Mouse (Mus musculus): ENCODE measurements around the gene Psmb3. TPM values are rescaled to one million over a fixed set of nuclear protein-coding genes. Genes with fewer than 3 reads are reported as not detected.
"Not testable (repeated sequence)": the region's sequence is repeated elsewhere in the genome, so short reads cannot be mapped to it uniquely, and the experiment has no call there.

Gene Psmb3
- polyA plus RNA-seq, 1 experiment from 2014 or later: 711 TPM

DNA sequence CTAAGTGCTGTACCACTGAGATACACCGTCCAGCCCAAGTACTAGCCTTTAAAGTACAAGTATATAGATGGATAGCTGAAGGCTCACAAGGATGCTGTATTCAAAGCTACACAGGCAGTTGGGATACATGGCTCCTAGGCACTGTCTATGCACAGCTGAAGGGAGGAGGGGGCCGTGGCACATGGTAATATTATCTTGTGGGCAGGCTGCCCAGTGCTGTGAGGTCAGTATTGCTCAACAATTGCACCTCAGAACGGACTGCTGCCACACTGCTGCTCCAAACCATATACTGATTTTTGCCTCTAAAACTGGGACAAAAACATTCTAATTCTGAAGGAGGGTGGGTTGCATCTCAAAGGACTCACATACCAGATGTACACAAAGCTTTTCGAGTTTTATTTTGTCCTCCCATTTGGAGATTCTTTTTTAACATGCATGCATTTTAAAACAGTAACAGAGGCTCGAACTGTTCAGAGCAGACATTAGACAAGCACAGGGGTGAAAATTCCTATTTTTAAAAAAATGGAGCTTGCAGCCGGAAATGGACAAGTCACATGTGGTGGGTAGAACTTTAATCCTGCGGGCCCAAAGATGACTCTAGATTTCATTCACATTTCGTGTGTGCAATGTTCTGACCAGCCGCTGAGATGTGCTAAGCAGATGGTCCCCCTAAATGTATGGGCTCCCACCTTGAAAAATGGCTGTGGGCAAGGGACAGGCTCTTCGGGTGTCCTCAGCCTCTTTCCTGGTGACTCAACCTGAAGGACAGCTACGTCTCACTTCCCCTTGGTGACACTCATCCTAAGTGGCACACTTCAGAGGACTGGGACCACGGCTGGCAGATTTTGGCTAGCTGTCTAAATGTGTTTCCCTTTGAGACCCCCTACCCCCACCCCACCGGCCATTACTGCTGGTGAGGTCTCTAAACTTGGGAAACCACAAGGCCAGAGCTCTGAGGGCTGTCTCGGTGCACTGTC, 11.9 kb downstream of the Psmb3 start:
- no peak for DNase-seq (ENCODE audit: low spot score)

DNA sequence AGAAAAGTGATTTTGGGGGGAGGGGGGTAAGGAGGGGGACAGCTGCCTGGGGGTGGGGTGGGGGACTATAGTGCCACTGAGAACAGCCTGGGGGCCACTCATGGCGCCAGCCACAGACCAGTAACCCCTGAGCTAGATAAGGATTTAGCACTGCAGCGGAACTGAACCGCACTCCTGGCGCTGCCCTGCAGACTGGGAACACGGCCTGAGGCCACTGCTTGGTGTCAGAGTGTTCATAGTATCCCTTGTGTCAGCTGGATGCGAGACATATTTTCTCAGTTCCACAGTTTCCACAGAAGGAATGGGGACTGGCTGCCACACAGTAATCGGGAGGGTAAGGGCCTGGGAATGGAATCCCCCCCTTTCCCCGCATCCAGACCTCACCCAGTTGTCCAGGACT, 12.8 kb downstream of the Psmb3 start:
- no peak for DNase-seq (ENCODE audit: low spot score)

DNA sequence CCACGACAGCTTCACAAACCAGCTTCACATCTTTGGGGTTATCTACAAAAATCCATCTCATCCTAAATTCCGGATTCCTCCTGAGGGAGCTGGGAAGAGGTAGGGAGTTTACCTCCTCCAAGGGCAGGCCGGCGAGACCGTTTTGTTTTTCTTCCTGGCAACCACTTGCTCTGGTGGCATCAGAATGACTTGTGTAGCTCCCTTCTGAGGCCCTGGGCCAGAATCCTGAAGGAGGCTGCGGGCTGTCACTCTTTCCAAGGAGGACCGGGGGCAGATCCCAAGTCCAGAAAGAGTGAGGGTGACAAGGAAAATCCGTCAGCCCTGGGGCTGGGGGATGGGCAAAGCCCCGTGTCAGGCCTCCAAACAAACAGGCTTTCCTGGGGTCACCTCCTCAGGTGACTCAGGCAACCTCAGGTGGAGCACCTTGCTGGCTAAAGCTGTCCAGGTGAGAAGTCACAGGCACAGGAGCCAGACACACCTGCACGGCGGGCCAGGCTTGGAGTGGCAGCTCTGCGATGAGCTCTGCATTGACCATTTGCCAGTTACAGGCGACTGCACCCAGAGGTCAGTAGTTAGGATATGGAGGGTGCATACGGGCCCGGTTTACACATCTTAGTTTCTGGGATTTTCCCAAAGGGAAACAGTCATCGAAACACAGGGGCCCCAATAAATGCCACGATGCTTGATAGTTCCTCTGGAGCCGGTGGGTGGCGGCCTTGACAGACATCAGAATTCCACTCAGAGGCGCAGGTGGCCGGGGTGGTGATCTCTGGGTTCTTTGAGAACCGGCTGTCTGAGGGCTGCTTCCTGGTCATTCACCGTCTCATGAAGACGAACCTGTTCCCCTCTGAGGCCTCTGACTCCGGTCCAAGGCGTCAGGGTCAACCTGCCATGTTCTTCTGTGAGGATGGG, 14.4 kb downstream of the Psmb3 start:
- DNase-seq (ENCODE audit: low spot score): no peak

DNA sequence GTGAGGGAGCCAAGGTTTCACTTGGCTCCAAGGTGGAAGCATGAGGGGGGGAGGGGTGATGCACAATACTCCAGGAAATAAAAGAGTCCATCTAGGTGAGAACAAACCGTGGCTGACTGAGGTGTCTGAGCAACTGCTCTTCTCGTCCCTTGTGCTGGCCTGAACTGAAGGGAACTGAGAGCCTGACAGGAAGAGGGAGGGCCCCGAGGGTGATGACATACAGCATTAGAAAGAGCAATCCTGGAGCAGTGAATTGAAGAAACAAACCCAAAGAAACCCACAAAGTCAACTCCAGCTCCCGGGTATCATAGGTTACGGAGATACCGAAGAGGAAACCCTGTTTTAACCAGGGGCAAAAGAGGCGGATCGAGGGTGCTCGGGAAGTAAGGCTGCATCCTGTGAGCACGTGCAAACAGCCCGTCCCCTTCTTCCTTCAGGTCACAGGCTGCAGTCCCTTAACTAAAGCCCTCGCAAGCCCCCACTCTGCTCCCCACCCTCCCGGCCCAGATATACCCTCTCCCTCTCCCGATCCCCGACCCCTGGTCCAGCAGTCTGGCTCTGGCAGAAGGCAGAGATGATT, 15.2 kb downstream of the Psmb3 start:
- DNase-seq (ENCODE audit: low spot score): no peak

DNA sequence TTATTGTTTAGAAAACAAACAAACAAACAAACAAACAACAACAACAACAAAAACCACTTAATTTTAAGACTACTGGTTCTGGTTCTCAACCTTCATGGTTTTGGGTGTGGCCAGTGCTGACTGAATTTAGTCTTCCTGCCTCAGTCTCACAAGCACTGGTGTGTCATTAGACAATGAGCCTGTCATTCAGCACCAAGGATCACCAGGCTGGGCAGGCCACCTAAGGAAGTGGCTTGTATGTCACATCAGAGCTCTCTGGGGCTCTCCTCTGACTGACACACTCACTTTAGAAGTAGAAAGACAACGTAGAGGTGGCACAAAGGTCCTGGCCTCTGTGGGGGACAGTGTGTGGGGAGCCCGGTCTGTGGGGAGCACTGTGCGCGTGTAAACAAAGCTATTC, 15.8 kb downstream of the Psmb3 start:
- DNase-seq (ENCODE audit: low spot score): no peak

DNA sequence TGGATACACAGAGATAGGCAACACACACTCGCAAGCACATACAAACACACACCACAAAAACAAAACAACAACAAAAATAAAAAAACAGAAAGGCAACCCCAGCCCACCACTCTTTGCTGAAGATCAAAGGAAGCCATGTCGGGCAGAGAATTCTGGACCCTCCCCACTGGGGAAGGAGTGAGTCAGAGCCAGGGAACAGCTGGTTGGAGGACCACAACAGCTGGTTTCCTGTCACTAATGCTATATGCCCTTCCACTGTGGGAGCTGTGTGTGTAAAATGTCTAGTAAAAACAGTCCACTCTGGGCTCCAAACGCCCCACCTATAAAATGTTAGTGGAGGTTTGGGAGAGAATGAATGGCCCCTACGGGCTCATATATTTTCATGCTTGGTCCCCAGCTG, 18.1 kb downstream of the Psmb3 start:
- DNase-seq (ENCODE audit: low spot score): no peak

DNA sequence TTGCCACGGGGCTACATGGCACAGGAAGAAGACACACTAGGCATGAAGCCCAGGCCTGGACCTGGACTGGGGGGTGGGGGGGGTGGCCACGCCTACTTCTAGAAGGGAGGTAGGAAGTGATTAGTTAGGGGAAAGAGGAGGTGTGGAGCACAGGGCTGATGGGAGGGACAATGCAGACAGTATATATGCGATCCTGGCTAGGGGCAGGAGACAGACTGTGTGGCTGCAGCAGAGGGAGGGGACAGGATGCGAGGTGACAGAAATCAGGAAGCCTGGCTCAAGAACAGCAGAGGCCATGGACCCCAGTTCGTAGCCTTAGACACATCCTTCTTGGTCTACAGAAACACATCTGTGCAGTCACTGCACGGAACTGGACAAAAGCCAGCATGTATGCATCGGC, 20.5 kb downstream of the Psmb3 start:
- DNase-seq (ENCODE audit: low spot score): no peak

DNA sequence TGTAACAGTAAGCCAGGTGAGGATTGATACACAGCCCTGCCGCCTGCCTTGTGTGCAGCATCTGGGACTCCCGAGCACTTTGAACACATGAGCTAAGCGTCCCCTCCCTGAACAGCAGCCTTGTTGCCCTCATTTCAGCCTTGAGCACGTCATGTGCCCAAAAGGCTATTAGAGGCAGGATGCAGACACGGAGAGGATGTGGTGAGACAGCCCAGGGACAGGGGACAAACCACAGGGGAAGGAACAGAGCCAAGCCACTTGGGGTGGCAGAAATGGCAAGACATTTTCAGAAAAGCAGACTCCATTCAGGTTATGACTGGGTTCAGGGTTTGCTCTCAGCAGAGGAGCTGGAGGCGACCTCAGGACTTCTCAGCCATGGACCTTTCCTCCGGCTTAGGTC, 25.1 kb downstream of the Psmb3 start:
- peak; percentile 83 for DNase-seq (ENCODE audit: low spot score)

DNA sequence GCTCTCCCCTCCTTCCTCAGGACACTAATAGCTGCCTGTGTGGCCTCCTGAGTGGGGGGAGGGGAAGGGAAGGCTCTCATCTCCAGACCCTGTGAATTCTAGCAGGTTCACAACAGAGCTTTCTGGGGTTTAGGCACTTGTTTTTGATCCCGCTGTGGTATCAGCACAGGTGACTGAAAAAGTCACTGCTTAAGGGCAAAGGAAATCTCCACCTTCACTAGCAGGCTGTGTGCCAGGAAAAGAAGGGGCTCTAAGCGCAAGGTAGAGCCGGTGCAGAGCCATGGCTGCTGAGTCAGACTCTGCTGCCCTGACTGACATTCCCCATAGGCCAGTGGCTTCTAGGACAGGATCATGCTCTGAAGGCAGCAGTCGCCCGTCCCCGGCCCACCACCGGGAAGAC, 25.5 kb downstream of the Psmb3 start:
- DNase-seq (ENCODE audit: low spot score): peak; percentile 34

DNA sequence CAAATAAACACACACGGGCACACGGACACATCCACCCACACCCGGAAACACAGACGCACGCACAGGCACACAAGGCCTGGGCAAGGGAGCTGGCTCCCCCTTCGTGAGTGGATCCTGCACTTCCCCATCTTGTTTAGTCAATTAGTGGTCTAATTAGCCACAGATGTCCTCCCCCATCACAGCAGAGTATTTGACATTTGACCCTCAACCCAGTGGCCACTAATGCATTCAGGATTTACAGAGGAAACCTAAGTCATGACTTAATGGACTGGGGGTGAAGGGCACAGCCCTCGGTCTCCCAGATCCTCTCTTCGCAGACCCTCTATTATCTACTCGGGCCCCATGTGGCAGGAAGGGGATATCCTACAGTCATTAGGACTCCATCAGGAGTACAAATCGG, 30.5 kb downstream of the Psmb3 start:
- no peak for DNase-seq (ENCODE audit: low spot score)

DNA sequence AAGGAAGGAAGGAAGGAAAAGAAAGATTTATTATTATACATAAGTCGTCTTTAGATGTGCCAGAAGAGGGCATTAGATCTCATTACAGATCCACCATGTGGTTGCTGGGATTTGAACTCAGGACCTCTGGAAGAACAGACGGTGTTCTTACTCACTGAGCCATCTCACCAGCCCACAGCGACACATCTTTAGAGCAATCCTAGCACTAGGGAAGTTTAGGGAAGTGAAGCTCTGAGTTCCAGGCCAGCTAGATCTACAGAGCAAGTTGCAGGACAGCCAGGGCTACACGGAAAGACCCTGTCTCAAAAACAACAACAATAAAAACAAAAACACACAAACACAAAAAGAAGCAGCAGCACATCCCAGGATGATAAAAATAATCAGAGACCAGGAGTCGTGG, 31.6 kb downstream of the Psmb3 start:
- DNase-seq (ENCODE audit: low spot score): not testable (repeated sequence)

DNA sequence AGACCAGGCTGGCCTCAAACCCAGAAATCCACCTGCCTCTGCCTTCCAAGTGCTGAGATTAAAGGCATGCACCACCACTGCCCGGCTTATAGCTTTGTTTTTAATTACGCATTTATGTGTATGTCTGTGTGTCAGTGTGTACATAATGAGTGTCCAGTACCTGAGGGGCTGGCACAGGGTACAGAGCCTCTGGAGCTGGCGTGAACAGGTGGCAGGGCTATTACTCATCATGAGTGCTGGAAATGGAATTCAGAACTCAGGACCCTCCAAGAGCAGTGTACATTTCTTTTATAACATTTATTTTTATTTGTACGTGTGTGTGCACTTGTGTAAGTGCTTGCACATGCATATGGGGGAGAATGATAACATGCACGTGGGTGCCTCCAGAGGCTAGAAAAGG, 33.4 kb downstream of the Psmb3 start:
- no peak for DNase-seq (ENCODE audit: low spot score)

DNA sequence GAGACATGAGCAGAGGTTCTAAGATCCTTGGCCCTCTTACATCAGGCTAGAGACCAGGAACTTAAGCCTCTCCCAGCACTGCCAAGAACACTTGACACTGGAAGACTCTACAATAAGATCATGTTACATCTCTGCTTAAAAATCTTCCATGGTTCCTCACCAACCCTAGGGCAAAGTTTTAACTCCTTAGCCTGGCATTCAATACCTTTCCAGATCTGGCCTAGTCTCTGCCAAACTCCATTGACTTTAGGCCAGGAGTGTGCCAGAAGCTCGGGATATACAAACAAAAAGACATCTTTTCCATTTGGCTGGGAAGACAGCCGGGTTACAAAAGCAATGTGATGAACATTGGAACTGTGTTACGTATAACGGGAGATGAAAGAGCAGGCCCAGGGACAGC, 34.4 kb downstream of the Psmb3 start:
- DNase-seq (ENCODE audit: low spot score): no peak

DNA sequence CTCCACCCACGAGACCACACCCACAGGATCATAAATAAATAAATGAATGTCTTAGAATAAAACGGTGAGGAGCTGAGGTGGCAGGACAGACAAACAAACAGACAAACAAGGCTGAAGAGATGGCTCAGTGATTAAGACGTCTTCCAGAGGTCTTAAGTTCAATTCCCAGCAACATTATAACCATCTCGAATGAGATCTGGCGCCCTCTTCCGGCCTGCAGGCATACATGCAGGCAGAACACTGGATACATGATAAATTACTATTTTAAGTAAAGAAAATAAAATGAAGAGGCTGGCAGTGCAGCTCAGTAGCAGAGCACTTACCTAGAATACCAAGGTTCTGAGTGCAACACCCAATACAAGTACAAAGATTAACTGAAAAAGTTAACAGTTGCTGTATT, 35.5 kb downstream of the Psmb3 start:
- peak; percentile 42 for DNase-seq (ENCODE audit: low spot score)

DNA sequence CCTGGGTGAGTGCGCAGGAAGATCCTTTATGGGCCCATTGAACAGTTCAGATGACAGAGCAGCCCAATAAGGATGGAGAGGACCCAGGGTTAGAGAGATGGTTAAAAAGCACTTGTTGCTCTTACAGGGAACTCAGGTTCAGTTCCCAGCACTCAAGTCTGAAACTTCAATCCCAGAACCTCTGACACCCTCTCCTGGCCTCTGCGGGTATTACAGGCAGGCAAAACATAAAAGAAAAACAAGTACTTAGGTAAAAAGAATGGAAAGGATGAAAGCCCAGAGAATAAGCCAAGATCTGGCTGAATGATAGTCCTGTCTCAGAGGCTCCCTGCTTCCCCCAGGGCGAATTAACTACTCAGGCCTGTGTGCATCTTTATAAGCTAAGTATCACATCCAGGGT, 36.0 kb downstream of the Psmb3 start:
- DNase-seq (ENCODE audit: low spot score): no peak

DNA sequence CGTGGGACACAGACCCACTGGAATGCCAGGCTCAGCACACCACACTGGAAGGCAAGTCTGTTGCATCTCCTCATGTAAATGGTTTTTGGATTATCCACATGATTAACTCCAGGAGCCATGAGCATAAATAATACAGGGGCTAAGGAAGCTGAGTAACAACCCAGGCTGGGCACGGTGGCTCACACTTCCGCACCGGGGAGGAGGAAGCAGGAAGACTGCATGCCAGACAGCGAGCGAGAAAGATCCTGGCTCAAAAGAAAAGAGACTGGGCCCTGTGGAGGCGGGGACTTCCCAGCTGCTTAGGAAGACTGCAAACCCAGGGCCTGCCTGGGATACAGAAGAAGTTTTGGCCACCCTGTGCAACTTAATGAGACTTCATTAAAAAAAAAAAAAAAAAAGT, 37.0 kb downstream of the Psmb3 start:
- DNase-seq (ENCODE audit: low spot score): no peak

DNA sequence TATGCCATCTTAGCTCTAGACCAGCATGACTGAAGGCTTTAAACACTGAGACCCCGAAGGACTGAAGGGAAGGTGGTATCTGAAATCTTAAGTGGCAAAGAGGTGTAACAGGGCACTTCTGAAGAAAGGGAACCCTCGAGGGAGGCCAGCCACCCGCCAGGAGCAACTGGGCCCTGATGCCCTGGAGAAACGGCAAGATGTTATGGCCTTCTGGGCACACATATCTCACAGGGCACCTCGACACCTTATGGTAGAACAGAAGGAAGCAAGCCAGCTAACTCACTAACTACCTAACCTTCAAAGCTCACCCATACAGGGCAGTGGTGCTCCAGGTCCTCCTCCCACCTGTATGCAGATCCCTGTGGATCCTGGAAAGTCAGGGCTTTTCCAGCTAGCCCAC, 39.0 kb downstream of the Psmb3 start:
- no peak for DNase-seq (ENCODE audit: low spot score)

DNA sequence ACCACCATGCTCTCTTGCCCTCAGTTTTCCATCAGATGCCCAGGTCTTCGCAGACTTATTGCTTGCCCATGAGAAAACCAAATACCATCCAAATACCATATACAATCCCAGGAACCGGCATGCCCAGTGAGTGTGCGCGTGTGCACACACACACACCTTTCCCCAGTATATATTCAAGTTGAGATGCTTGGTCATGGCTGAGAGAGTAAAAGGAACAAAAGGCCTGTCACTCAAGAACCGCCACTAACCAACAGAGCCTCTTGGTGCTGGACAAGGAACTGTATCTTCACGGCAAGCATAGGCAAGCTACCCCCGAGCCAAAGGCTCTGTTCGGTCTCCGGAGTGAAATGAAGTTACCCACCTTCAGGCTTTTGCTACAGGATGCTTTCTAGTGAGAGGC, 39.4 kb downstream of the Psmb3 start:
- no peak for DNase-seq (ENCODE audit: low spot score)

DNA sequence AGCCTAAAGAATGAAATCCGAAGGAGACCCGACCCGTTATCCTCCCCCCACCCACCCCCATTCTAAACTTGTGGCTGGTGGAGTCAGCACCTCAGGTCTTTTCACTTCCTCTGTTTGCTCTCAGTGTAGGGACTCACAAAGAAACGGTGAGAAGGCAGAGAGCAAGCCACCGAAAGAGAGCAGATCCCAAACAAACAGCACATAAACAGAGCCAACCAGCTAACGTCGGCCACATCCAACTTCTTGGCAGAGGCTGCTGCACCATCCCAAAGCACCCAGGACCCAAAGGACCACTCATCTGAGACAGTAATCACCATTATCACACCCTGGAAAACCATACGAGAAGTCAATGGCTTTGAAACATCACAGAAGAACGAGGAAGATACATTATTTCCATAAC, 40.2 kb downstream of the Psmb3 start:
- peak; percentile 42 for DNase-seq (ENCODE audit: low spot score)

DNA sequence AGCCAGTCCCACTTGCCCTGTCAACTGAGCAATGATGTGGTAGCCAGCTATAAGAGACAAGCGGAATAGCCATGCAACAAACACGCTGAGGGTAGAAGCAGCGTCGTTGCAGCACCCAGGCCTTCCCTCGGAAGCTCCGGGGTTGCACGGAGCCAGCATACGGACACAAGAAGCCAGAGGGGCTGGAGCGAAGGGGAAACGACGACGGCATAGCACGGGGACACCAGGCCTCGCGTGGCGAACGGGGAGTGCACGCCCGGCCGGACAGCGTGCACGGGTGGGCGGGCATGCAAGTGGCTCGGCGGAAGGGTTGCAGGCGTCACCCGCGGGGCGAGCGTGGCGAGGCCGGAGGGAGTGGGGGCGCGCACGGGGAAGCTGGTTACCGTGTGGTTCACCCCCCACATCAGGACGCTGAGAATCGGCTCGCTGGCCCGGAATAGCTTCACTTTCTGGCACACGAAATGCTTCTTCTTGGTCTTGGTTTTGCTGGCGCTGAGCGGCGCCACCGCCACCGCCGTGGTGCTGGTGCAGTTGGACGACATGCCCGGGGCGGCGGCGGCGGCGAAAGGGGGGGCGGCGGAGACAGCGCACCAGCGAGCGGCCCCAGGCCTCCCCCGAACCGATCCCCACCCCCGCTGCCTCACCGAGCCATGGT, 41.0 kb downstream of the Psmb3 start, which contains the start of gene Pip4k2b:
TSS of gene Pip4k2b (minus strand) at position 642 of the 655 bp plus-strand sequence.
- no peak for DNase-seq (ENCODE audit: low spot score)

DNA sequence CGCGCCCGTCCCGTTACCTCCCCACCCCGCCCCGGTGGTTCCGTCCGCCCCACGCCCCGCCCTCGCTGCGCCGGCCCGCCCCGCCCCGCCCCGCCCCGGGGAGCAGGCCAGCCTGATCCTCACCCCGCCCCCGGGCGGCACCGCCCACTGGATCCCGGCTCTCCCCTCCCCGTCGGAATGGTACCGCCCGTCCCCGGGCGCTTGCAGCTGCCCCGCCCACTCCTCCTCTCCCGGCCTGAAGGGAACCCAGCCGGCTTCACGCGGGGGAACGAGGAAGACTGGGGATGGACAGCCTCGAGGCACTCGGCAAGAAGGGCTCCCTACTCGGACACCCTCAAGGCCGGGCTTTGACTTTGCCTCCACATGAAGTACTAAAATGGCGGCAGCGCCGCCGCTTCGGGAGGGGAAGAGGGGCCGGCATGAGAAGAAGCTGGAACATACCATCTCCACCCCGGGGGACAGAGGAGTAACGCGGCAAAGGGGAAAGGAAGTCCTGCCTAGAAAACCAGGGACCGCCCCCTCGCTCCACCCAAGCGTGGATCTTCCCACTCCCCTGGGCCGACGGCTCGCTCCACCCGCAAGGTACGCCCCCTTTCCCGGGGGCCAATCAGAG, 41.6 kb downstream of the Psmb3 start:
- DNase-seq (ENCODE audit: low spot score): peak; percentile 98
